Mouse (Mus musculus) embryonic fibroblast, embryonic 13.5 days (primary cell): ENCODE data around the gene Micall1.

Experiments
- CTCF ChIP-seq: IDR thresholded peaks from 2 replicates; pipeline ENCODE4 v1.5.1; 2011; ENCODE audit warnings: mild to moderate bottlenecking, control low read depth, low read length, moderate library complexity, borderline replicate concordance; ENCODE audit not compliant: insufficient read depth
- POLR2A ChIP-seq: IDR thresholded peaks from 2 replicates; pipeline ENCODE4 v1.6.1; 2011; ENCODE audit warnings: low read depth, mild to moderate bottlenecking, control low read depth, low read length, moderate library complexity

DNA sequence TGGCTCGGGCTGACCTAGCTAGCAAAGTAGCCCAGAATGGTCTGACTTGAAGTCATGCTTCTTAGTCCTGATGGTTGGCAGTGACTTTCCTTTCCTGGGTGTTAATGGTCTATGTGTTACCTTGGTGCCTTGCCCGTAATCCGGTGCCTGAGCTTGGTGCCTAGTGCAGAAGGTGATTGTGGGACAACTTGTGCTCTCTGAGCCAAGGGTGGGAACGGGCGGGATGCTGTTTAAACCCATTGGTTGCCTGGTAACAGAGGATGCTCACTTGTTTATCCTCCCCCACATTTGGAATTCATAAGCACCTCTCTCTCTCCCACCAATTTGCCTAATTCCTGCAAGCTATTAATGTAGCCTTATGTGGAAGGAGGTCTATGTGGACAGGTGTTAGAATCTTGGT is 13.2 kb upstream of the Micall1 start:
- no peak for TF ChIP-seq POLR2A
- no peak for TF ChIP-seq CTCF
